Mouse (Mus musculus) NIH3T3 (cell line): ENCODE data around the gene Strap.
A peak's percentile ranks its signal among the peaks of the same experiment; 100 is the strongest.
"Not testable (repeated sequence)": the region's sequence is repeated elsewhere in the genome, so short reads cannot be mapped to it uniquely, and the experiment has no call there.

Source experiments
- DNase-seq: peaks from one replicate; pipeline ENCODE4 v3.0.0-alpha.2; 2012; ENCODE audit warnings: low read depth

Gene Strap

DNA sequence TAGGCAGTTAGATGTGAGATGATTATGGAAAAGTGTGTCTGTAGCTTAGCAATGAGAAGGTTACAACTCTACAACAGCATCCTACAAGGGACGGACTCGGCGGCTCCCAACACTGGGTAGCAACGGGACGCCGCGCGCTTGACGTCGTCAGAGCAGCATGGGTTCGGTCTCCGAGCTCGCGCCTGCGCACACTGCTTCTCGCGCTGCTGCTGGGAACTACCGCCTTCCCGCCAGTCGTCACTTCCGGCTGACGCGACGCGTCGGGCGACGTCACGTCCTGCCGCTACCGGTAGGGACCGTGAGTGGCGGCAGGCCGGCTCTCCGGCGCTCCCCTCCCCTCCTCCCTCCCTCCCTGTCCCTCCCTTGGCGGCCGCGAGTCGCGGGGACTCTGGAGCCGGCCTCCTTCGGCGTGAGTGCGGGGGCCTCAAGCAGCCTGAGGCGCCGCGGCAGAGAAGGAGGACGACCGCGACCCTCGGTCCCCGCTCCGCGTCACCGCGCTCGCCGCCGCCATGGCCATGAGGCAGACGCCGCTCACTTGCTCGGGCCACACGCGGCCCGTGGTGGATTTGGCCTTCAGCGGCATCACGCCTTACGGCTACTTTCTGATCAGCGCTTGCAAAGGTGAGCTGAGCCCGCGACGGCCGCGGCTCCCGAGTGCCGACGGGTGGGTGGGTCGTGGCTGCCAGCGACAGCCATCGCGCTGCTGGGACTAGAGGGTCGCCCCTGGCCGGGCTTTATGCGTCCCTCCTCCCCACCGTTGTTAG, at the start of gene Strap:
Gene Strap, plus strand, starts transcription at position 233 of the 764 bp plus-strand sequence.
- peak; percentile 98 for DNase-seq

DNA sequence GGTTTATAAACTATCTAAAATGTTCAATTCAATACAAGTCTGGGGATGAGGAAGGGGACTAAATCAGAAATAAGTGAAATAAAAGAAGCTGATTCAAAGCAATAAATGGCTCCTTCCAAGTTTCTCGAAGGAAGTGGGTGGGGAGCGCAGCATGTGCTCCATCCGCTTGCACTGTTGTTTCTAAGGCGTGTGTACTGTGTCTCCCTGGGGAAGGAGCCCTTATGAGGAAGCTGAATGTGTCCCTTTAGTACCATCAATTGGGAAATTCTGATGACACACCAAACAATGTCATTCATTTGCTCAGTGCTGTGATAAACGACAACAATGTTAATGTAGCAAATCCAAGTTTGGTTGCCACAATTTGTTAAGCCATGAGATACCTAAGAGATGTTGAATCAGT, 47.2 kb upstream of the Strap start:
- DNase-seq = no peak

DNA sequence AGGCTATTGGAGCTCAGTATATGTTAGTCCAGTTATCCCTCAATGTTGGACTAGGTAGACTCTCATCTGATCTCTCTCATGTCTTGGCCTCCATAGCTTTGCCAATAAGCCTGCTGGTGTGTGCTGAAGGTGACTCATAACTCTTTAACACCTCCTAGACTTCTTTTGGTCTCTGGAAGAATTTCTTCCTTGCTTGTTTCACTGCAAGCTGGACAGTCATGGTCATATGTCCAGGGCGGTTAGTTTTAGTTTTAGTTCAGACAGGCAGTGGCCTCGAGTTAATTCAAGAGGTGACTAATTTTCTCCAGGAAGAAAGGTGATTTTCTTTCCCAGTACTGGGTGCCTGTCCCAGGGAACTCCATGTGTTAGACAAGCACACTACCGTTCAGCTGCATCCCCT, 46.8 kb upstream of the Strap start:
- DNase-seq = peak; percentile 32

DNA sequence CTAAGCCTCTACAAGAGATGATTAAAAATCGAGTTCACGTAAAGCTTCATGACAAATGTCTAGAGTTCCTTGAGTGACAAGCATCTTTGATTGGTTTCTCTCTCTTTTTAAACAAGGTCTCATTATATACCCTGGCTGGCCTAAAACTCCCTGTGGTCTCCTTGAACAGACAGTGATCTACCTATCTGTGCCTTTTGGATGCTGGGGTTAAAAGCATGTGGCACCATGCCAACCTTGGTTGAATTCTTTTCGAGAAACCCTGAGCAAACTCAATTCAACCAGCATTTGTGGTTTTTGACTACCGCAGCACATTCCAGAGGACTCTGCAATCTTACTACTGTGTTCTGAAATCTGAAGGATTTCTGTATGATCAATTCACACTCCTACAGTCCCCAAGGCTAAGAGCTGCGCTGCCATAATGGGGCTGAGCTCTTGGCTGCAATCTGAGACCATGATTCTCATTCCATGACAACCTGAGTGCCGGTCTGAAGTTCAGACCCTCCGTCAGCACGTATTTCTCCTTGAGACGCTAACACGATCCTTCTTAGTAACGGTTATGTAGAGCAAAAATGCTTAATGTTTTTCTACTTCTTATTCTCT, 46.3 kb upstream of the Strap start:
- peak; percentile 61 for DNase-seq

- DNase-seq = peak; percentile 53
These were observed 44.2 kb upstream of the Strap start for GRCm38 (mm10) chr6:137690550-137691119.

GRCm38 (mm10) chr6:137694310-137694709, 40.6 kb upstream of the Strap start:
- no peak for DNase-seq

DNA sequence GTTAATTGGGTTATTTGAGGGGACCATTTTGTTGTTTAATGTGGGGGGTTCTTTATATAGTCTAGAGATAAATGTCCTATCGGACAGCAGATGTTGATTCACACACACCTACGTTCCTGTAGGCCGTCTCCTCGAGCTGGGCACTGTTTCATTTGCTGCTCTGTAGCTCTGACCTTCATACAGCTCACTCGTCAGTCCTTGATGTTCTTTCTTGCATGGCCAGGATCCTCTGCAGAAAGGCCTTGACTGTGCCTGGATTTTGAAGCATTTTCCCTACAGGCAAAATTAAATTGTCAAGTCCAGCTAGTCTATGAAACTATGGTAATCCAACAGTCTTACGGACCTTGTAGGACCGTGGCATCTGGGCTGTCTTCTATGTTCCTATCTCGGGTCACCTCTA, 39.8 kb upstream of the Strap start:
- no peak for DNase-seq

DNA sequence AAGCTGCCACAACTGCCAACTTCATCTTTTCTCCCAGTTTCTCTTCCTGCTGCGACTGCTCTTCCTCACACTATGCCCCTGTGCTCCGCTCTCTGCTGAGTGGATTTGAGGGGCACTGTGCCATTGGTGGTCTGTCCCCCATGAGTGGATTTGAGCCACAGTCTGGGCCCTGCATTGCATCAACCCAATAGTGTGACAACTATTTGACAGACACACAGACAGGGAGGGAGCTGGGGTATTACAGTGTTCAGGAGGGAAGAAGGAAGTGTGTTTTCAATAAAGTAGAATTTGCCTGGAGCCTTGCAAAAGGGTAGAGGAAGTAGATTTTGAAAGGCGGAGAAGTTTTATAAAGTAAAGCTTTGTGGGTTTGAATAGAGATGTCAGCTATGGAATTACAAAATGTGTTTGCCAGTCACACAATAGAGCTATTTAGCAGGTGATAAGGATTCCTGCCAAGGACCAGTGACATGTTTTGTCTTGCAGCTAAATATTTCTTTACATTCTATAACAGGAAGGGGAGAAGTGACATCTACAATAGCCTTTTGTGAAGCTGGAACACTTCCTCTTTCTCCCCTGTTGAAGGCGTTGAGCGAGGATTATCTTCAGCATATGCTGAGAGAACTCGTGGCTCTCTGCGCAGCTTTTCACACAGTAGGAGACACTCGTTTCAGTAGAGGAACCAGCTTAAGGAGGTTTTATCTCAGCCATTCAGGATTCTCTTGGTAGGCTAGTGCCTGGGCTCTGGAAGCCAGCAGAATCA, 38.3 kb upstream of the Strap start:
- DNase-seq = no peak

GRCm38 (mm10) chr6:137699434-137699833, 35.4 kb upstream of the Strap start:
- DNase-seq = no peak

DNA sequence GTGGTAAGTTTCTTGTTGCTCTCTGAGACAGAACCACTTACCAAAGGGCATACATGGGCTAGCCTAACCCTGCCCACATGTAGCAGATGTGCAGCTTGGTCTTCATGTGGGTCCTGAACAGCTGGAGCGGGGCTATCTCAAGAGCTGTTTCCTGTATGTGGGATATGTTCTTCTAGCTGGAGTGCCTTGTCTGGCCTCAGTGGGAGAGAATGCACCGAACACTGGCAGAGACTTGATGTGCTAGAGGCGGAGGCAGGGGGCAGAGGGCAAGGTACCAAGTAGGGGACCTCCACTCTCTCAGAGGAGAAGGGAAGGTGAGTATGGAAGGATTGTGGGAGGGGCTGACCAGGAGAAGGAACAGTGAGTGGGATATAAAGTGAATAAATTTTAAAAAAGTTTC, 32.7 kb upstream of the Strap start:
- DNase-seq = no peak

DNA sequence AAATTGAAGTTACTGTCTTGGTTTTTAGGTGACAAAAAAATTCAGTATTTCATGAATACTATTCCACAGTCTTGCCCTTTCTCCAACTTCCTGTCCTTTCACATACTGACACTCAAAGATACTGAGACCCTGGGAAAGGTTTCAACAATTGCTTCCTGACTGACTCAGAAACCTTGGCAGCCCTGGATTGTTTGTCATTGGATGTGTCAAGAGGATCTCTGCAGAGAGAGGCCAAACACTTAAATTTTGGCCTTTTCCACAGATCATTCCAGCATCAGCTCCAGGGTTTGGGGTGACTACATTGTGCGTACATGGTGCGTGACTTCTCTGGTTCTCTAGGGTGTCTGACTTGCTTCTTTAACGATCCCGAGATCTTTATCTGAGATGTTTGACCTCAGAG, 32.0 kb upstream of the Strap start:
- peak; percentile 85 for DNase-seq

- DNase-seq = no peak
These were observed 31.4 kb upstream of the Strap start for GRCm38 (mm10) chr6:137703431-137703830.

DNA sequence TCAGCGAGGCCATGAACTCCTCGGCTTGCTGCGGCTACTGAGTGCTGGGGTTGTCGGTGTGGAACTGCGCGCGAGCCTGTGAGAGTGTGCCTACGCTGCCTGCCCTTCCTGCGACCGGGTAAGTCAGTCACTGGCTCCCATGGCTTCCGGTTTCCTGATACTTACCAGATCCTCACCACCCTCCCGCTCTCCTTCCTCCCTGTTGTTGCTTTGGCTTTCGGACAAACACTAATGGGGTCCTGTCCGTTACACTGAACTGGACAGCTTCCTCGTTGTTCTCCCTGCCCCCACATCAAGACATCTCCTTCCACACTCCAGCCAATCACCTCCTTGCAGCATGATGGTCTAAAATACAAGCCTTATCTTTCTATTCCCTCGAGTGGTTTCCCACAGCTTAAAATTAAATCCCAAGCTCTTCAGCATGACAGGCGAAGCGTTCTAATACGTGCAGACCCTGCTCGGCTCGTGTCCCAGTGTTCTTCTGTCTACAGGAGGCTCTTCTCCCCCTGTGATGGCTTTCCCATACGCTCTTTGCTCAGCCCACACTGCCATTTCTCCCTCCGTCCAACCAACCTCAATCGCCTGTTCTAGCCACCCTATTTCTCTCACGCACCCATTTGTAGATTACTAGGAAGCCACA, 30.5 kb upstream of the Strap start:
- no peak for DNase-seq

GRCm38 (mm10) chr6:137706209-137706608, 28.7 kb upstream of the Strap start:
- DNase-seq = no peak

DNA sequence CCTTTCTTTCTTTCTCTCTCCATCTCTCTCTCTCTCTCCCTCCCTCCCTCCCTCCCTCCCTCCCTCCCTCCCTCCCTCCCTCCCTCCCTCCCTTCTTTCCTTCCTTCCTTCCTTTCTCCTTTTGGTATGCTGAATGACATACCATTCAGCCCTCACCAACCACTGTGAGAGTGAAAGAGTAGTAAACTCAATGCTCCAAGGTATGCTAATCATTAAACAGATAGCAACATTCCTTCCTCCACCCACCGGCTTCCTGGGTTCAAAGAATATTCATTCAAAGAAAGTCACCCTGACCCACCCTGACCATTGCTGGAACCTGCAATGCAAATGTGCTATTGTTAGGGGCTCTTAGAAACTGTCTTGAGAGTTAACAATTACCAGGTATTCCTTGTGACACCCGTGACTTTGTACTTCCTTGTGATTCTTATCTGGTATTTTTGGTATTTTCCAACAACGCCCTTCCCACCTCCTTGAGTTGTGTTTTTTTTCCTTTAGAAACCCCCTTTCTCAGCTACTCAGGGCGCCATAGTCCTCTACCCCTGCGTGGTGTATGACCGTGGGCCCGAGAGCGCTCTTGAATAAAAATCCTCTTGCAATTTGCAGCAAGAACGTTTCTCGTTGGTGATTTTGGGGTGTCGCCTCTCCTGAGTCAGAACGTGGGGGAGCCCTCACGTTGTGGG, 26.0 kb upstream of the Strap start:
- not testable (repeated sequence) for DNase-seq

DNA sequence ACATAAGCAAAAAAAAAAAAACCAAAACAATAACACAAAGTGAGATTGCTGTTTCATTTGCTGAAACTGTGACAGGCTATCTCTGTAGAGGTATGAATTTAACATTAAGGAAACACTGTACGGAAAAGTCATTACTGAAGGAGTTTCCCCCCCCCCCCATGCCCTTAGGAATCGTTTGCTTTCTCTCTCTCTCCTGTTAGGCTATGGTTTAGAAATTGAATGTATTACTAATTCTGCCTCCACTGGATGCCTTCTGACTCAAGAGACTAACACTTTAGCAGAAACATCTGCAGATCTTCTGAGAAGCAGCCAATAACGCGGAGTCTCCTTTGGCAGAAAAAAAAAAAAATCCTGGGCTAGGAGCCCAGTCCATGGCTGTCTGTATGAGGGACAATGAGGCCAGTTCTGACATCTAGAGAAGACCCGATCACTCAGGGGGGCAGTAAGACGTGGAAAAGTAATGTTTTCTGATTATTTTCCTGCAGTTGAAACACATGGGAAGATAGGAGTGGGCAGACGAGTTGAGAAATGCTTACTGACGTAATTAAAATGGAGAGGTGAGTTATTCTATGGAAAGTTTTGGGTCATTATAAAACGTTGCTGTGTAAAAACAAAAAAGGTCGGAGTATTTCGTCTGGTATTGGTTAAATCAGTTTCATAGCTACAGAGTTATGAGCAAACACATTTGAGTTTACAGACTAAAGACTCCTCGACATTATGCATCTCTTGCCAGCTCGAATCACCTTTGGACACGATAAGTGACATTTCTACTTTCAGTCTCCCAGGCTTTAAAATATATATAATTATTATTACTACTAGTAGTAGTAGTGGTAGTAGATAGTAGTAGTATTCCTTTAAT, 24.5 kb upstream of the Strap start:
- peak; percentile 89 for DNase-seq

DNA sequence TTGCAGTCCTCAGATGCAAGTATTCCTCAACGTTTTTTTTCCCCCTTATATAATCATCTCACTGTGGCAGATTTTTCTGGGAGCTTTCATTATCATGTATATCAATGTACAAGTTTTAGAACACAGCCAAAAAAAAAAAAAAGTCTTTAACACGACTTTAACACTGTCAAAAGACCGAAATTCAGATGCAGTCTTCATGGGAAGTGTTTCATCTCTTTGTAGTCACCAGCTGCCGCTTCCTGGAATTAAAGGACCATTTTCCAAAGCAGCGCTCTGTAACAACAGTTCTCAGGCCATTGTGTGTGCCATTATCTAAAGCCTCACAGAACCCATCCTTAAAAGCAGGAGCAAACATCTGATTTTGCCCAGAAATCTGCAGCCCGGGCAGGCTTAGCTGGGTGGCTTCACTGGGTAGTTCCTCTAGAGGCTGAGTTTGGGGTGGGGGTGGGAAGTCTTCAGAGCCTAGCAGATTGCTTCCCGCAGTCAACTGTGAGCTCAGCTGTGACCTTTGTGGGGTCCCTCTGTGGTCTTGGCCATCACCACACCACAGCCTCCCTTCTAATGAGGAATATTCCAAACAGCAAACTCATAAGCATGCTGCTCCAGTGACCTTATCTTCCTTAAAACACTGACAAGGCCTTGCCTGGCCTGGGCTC, 22.1 kb upstream of the Strap start:
- no peak for DNase-seq

- DNase-seq = no peak
These were observed 21.6 kb upstream of the Strap start for GRCm38 (mm10) chr6:137713310-137713664.

DNA sequence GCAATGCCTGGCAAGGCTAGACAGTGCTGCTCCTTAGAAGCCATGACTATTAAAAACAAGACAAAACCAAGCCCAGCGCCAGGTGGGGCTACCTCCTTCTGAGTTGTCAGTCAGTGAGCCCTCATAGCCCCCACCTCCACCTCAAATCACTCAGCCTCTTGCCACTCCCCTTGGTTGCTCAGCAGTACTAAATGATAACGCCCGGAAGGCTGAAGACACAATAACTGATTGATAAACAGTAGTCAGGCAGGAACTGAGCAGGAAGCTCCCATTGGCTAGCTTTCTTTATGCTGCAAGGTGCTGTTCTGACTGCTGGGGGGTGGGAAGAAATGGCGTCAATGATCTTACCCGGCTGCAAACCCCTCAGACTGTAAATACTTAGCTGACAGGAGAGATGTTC, 18.1 kb upstream of the Strap start:
- no peak for DNase-seq

GRCm38 (mm10) chr6:137722220-137722931, 12.5 kb upstream of the Strap start:
- DNase-seq = peak; percentile 55
